Mouse (Mus musculus): ENCODE data around the gene Cln3. TPM values are rescaled to one million over a fixed set of nuclear protein-coding genes. Genes with fewer than 3 reads are reported as not detected.

Gene Cln3
- total and polyA plus RNA-seq, 3 experiments = 19.1 to 47.2 (median 20.7) TPM

- H3K9me3 ChIP-seq (replicated peaks; ENCODE audit: low read length) = no peaks in the 10 kb centered on the region
- in situ Hi-C loops (cut with MboI; ENCODE audit: low pct_ligation_motif_present, low pct_unique_long_range_greater_than_20kb, low sequenced_read_pairs) = no loop called here
- H3K9ac ChIP-seq (ENCODE audit: insufficient read depth, low read depth) = no peak overlapping the region
- peaks cover 46 to 91% of the 10 kb centered on the region in 2 experiments for H3K36me3 ChIP-seq (replicated peaks in 1 of 2; ENCODE audit: control insufficient read depth in 1 of 2, insufficient read depth in 1 of 2, low read length in 1 of 2)
- peak; percentile 71 for DNase-seq (ENCODE audit: extremely low read depth)
- H3K4me3 ChIP-seq (replicated peaks in 1 of 3; ENCODE audit: low read depth in 2 of 3, low read length in 2 of 3, poor library complexity in 1 of 3) = no peak overlapping the region
- TF ChIP-seq MAZ (IDR thresholded peaks at IDR 0.05; ENCODE audit: low read depth, low read length) (no peak), JUND (conservative IDR thresholded peaks at IDR 0.05; ENCODE audit: low read depth, low read length) (no peak), GABPA (IDR thresholded peaks at IDR 0.05; ENCODE audit: insufficient replicate concordance, low read depth, low read length) (no peak), ZNF384 (IDR thresholded peaks at IDR 0.05; ENCODE audit: low read depth, low read length) (no peak), NELFE (IDR thresholded peaks at IDR 0.05; ENCODE audit: low read depth, low read length) (no peak), ELF1 (IDR thresholded peaks at IDR 0.05; ENCODE audit: low read depth, low read length) (no peak), RAD21 (IDR thresholded peaks at IDR 0.05; ENCODE audit: low read depth, low read length) (peak; percentile 58), E2F4 (IDR thresholded peaks at IDR 0.05; ENCODE audit: insufficient replicate concordance, low read depth, low read length) (no peak), SIN3A (IDR thresholded peaks at IDR 0.05; ENCODE audit: low read length) (no peak), MEF2A (IDR thresholded peaks at IDR 0.05; ENCODE audit: borderline replicate concordance, low read depth, low read length) (no peak), ZKSCAN1 (IDR thresholded peaks at IDR 0.05; ENCODE audit: borderline replicate concordance, low read depth, low read length) (no peak), UBTF (IDR thresholded peaks at IDR 0.05; ENCODE audit: low read depth, low read length) (no peak), CTCF (conservative IDR thresholded peaks at IDR 0.05 in 1 of 2, IDR thresholded peaks at IDR 0.05 in 1 of 2; ENCODE audit: low read depth in 2 of 2, low read length in 2 of 2) (peak; percentile 50 to 71), PAX5 (IDR thresholded peaks at IDR 0.05; ENCODE audit: low read length) (no peak), SMC3 (IDR thresholded peaks at IDR 0.05; ENCODE audit: low read depth, low read length) (peak; percentile 54)
- H3K4me2 ChIP-seq (ENCODE audit: insufficient read depth, low read depth, poor library complexity, severe bottlenecking) = no peak overlapping the region
- peaks cover 0 to 3% of the 10 kb centered on the region in 2 experiments; a peak in 1 of 4 replicates for H3K4me1 ChIP-seq (ENCODE audit: control insufficient read depth in 1 of 2, insufficient read depth in 2 of 2)
- dilution Hi-C loops (cut with MboI; ENCODE audit: extremely low pct_ligation_motif_present, extremely low pct_unique_long_range_greater_than_20kb, low sequenced_read_pairs) = no loop called here
- H3K27me3 ChIP-seq (replicated peaks) = no peaks in the 10 kb centered on the region
- H3K79me2 ChIP-seq (replicated peaks; ENCODE audit: control insufficient read depth, extremely low read depth, insufficient read depth, poor library complexity, severe bottlenecking) = no peaks in the 10 kb centered on the region
- no peak overlapping the region for H3K27ac ChIP-seq (ENCODE audit: insufficient read depth, low read depth)
Observed at GRCm38 (mm10) chr7:126576946-126577345, 8.7 kb downstream of the Cln3 start.

DNA sequence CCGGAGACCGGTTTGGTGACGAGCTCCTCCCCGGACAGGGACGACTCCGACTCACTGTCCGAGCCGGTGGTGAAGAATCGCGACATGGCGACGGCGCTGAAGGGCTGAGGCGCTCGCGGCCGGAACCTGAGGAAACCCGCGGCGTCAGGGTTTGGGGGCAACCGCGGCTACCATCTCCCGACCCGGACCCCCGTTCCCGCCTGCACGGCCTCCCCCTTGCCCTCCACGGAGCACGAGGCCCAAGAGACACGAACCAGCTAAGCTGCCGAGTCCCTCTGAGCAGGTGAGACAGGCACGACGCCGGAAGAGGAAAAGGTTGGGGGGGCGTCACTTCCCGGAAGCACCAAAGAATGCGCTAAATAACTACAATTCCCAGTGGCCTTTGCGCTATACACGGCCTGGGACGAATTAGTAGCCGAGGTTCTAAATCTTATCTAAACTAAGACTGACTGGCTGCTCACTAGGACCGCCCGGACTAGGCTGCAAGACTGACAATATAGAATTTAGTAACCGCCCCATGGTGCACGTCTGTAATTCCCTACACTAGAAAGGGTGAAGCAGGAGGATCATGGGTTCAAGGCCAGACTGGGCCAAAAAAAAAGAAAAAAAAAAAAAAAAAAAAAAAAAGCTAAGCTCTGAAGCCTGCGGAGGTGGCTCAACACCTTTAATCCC, 19.4 kb downstream of the Cln3 start, which contains the start of gene Eif3c:
Gene Eif3c (minus strand): TSS at position 318 of the 672 bp plus-strand sequence.
- dilution Hi-C loops (cut with MboI; ENCODE audit: extremely low pct_ligation_motif_present, extremely low pct_unique_long_range_greater_than_20kb, low sequenced_read_pairs) (no loop called here), in situ Hi-C loops (cut with MboI; ENCODE audit: low pct_ligation_motif_present, low pct_unique_long_range_greater_than_20kb, low sequenced_read_pairs) (no loop called here)
- DNase-seq (ENCODE audit: extremely low read depth) = peak; percentile 94
- H3K9me3 ChIP-seq (replicated peaks; ENCODE audit: low read length) = no peaks in the 10 kb centered on the region
- H3K27ac ChIP-seq (ENCODE audit: insufficient read depth, low read depth) = peak within 1 kb of the TSS; percentile 84
- peaks cover 37% of the 10 kb centered on the region for H3K79me2 ChIP-seq (replicated peaks; ENCODE audit: control insufficient read depth, extremely low read depth, insufficient read depth, poor library complexity, severe bottlenecking)
- H3K36me3 ChIP-seq (replicated peaks in 1 of 2; ENCODE audit: control insufficient read depth in 1 of 2, insufficient read depth in 1 of 2, low read length in 1 of 2) = peaks cover 32 to 34% of the 10 kb centered on the region in 2 experiments
- H3K4me1 ChIP-seq (ENCODE audit: control insufficient read depth in 1 of 2, insufficient read depth in 2 of 2) = peaks cover 6 to 21% of the 10 kb centered on the region in 2 experiments
- H3K4me3 ChIP-seq (replicated peaks in 1 of 3; ENCODE audit: low read depth in 2 of 3, low read length in 2 of 3, poor library complexity in 1 of 3) = peak within 1 kb of the TSS; percentile 92 to 99 (median 98)
- peak within 1 kb of the TSS; percentile 95 for H3K9ac ChIP-seq (ENCODE audit: insufficient read depth, low read depth)
- peak within 1 kb of the TSS; percentile 63 for H3K4me2 ChIP-seq (ENCODE audit: insufficient read depth, low read depth, poor library complexity, severe bottlenecking)
- no peaks in the 10 kb centered on the region for H3K27me3 ChIP-seq (replicated peaks)
- TF ChIP-seq SIN3A (IDR thresholded peaks at IDR 0.05; ENCODE audit: low read length) (peak; percentile 91), BHLHE40 (IDR thresholded peaks at IDR 0.05; ENCODE audit: low read depth, low read length) (0 out of 2 replicates have a peak, but pooled peaks have one; percentile 29), MXI1 (IDR thresholded peaks at IDR 0.05; ENCODE audit: low read depth, low read length) (peak; percentile 65; the same call in 1 of the 2 replicates), NRF1 (IDR thresholded peaks at IDR 0.05; ENCODE audit: low read depth, low read length) (0 out of 2 replicates have a peak, but pooled peaks have one; percentile 28), E2F4 (IDR thresholded peaks at IDR 0.05; ENCODE audit: insufficient replicate concordance, low read depth, low read length) (no peak), ZC3H11A (IDR thresholded peaks at IDR 0.05; ENCODE audit: low read depth, low read length) (no peak), ETS1 (conservative IDR thresholded peaks at IDR 0.05; ENCODE audit: low read depth, low read length) (no peak), RAD21 (IDR thresholded peaks at IDR 0.05; ENCODE audit: low read depth, low read length) (no peak), PAX5 (IDR thresholded peaks at IDR 0.05; ENCODE audit: low read length) (no peak), CHD1 (IDR thresholded peaks at IDR 0.05; ENCODE audit: low read depth, low read length) (no peak), MEF2A (IDR thresholded peaks at IDR 0.05; ENCODE audit: borderline replicate concordance, low read depth, low read length) (no peak; the same call in 1 of the 2 replicates), UBTF (IDR thresholded peaks at IDR 0.05; ENCODE audit: low read depth, low read length) (0 out of 2 replicates have a peak, but pooled peaks have one; percentile 37), EP300 (IDR thresholded peaks at IDR 0.05; ENCODE audit: low read length) (no peak), IRF4 (IDR thresholded peaks at IDR 0.05; ENCODE audit: low read depth, low read length) (no peak), USF1 (IDR thresholded peaks at IDR 0.05; ENCODE audit: low read depth, low read length) (no peak), GABPA (IDR thresholded peaks at IDR 0.05; ENCODE audit: insufficient replicate concordance, low read depth, low read length) (peak; percentile 38; the same call in 1 of the 2 replicates), NELFE (IDR thresholded peaks at IDR 0.05; ENCODE audit: low read depth, low read length) (peak; percentile 91), POLR2AphosphoS2 (IDR thresholded peaks at IDR 0.05; ENCODE audit: low read depth, low read length) (peak; percentile 86; the same call in 1 of the 2 replicates), RCOR1 (conservative IDR thresholded peaks at IDR 0.05; ENCODE audit: low read depth, low read length) (no peak), TBP (conservative IDR thresholded peaks at IDR 0.05; ENCODE audit: low read depth, low read length) (peak; percentile 82), ZKSCAN1 (IDR thresholded peaks at IDR 0.05; ENCODE audit: borderline replicate concordance, low read depth, low read length) (no peak), POLR2A (IDR thresholded peaks at IDR 0.05; ENCODE audit: low read depth, low read length) (peak; percentile 96), MAX (IDR thresholded peaks at IDR 0.05; ENCODE audit: low read length) (peak; percentile 70; the same call in 1 of the 2 replicates), CTCF (conservative IDR thresholded peaks at IDR 0.05 in 1 of 2, IDR thresholded peaks at IDR 0.05 in 1 of 2; ENCODE audit: low read depth in 2 of 2, low read length in 2 of 2) (no peak), SMC3 (IDR thresholded peaks at IDR 0.05; ENCODE audit: low read depth, low read length) (no peak)
